Mouse (Mus musculus): ENCODE data around the gene Timm17b. TPM values are rescaled to one million over a fixed set of nuclear protein-coding genes. Genes with fewer than 3 reads are reported as not detected.

Timm17b gene
- polyA plus RNA-seq (2014; fragmentation: Illumina TruSeq; extraction: RNeasy Lipid Tissue Mini Kit (QIAGEN cat#74804); ENCODE audit: low read depth, low replicate concordance): 22.8 TPM

GRCm38 (mm10) chrX:7898880-7899874, at the start of gene Timm17b, which contains the start of gene Pqbp1:
Timm17b (plus strand) TSS chrX:7899357.
Pqbp1 (minus strand) TSS chrX:7899269.

DNA sequence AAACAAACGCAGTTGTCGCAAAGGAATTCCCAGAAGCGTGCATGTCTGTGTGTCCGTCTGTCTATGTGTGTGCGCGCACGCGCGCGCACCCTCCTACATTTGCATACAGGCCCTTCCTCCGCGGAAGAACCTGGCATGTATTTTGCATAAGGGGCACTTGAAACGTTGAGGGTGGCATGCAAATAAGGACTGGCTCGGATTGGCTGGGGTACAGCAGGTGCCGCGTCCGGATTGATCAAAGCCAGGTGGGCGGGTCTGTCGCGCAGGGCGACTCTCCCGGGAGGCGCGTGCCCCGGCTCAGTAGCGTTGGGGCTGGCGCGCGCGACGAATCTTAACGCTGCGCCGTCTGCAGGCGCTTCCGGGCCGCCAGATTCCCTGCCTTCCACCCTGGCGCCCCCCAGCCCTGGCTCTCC, 21.1 kb upstream of the Timm17b start, which contains the start of gene Pim2:
Pim2 (plus strand) TSS at position 256 of the 413 bp plus-strand sequence.

DNA sequence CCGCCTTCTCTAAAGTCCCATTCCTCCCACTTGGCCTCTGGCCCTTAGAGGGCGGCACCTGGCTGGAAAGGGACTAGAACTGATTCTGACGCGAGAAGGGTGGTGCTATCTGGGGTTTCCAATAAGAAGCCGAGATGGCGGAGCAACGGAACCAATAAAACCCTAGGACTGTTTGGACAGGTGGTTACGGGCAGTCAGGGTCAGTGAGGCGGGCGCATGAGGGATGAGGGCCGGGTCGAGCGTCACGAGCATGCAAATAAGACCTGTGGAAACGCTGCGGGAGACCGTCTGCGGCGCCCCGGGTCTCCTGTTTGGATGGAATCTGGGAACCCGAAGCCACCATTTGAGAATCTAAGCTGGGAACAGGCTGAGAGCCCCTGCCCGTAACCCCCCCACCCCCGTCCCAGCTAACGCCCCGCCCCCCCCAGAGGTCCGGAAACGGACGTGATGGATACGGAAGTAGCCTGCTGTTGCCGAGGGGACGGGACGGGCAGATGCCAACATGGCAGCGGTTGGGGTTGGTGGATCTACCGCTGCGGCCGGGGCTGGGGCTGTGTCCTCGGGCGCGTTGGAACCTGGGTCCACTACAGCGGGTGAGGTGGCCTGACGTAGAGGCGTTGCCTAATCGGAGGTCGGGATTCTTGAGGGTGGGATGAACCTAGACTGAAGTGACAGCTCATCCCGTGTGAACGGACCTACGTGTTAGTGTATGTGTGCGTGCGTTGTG, 15.2 kb upstream of the Timm17b start, which contains the start of gene Slc35a2:
Slc35a2 (plus strand) TSS at position 188 of the 727 bp plus-strand sequence.

DNA sequence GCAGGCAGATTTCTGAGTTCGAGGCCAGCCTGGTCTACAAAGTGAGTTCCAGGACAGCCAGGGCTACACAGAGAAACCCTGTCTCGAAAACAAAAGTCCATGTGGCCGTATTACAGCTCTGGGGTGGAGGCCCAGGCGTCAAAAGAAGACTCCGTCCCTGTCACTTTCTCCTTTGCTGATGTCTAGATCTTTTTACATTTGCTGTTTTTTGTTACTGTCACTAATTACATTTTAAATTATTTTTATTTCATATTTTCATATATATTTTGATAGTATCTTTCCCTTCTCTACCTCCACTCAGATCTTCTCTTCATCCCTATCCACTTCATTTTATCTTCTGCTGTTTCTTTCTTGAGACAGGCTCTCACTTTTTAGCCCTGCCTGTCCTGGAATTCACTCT, 8.6 kb downstream of the Timm17b start, which contains the start of gene Gm10491:
Gm10491 (minus strand) TSS at position 101 of the 400 bp plus-strand sequence.

DNA sequence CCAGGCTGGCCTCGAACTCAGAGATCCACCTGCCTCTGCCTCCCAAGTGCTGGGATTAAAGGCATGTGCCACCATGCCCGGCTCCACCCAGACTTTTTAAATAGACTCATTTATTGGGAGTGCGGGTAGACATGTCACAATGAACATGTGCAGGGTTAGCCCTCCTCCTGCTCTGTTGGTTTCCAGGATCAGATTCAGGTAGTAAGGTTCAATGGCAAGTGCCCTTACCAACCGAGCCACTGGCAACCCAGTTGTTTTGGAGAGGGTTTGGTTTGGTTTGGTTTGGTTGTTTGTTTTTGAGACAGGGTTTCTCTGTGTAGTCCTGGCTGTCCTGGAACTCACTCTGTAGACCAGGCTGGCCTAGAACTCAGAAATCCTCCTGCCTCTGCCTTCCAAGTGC, 10.1 kb downstream of the Timm17b start, which contains the start of gene Gm10490:
Gm10490 (plus strand) TSS at position 301 of the 400 bp plus-strand sequence.

DNA sequence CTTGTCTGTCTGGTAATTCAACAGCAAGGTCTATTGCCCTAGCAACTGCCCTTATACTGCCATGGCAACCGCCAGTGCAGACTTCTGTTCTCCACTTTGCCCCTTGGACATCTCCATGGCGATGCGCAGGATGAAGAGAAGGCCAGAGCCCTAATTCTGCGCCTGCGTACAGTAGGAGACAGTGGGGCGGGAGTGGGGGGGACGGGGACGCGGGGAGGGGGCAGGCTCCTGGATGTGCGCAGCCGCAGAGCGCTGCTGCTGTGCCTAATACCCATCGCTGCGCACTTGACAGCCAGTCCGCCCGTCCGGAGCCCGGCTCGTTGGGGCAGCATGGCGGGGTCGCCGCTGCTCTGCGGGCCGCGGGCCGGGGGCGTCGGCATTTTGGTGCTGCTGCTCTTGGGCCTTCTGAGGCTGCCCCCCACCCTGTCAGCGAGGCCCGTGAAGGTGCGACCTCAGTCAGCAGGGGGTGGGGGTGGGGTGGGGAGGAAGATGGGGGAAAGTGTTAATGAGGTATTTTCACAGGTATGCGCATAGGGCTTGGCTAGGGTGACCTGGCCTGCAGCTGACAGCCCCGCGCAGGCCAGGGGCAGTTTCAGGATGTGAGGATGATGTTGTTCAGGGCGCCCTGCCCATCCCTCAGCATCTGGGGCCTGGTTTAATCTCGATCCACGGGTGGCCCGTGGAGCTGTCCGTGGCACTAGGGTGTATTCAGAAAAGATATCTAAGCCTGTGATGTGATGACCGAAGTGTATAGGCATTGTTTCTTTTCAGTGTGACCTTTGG, 20.6 kb downstream of the Timm17b start, which contains the start of gene Pcsk1n:
Pcsk1n (plus strand) TSS at position 222 of the 783 bp plus-strand sequence.

DNA sequence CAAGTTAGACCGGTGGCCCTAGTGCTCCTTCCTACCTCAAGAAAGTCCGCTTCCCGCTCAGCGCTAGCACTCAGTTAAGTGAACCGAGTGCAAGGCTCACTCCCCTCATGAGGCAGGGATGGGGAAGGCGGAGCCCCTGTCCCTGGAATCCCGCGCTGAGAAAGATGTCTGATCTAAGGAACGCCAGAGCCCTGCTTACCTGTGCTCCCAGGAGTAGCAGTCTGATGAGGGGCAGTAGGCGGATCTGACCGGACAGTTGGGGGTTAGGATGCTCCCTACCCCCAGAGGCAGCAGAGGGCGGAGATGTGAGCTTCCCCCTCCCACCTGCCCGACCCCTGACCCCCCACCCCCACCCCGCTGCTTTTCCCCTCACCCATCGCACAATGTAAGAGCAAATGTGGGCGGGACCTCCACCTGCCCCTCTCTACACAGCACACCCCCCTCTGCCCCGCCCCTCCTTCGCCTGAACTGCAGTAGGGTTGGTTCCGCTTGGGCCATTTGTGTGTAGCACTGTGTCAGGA, 29.2 kb downstream of the Timm17b start, which contains the start of gene Eras:
Eras (minus strand) TSS at position 338 of the 521 bp plus-strand sequence.

DNA sequence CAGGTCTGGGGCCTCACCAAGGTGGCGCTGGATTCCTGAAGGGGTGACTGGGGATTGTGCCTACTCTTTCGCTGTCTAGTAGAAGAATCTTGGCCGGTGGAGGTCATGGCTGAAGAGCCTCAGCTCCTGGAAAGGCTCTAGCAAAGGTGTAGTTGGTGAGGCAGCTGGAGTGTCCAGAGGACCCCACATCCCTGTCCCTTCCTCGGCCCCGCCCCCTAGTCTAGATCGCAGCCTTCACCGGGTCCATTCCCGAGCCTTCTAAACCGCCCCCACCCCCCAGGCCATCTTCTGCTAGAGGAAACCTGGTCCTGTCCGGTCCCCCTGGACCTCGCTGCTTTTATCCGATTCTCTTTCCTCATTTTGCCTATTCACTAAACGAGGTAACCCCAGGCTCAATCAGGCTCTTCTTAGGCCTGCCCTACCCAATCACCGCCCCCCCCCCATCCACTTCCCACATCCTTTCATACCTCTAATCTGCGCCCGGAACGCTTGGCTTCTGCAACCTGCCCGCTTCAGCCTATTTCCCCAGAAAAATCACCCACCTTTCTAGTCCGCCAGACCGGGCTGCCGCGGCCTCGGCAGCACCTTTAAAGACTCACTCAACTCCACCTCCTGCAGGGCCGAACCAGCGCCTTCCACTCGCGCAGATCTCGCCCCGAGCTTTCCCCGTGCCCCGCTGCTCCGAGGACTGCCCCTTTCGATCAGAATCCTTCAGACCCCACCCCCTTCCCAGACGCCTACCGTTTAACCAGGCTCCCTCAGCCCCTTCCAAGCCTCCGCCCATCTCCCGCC, 48.1 kb downstream of the Timm17b start, which contains the start of gene Hdac6:
Hdac6 (minus strand) TSS at position 782 of the 792 bp plus-strand sequence.

Other genes starting within 250 kb of the Timm17b start
- gene Prickle3, start 242.1 kb upstream of the Timm17b start, polyA plus RNA-seq (2014; fragmentation: Illumina TruSeq; extraction: RNeasy Lipid Tissue Mini Kit (QIAGEN cat#74804); ENCODE audit: low read depth, low replicate concordance): 21.7 TPM
- gene Plp2, start 228.0 kb upstream of the Timm17b start, polyA plus RNA-seq (2014; fragmentation: Illumina TruSeq; extraction: RNeasy Lipid Tissue Mini Kit (QIAGEN cat#74804); ENCODE audit: low read depth, low replicate concordance): 66.5 TPM
- gene Magix, start 218.1 kb upstream of the Timm17b start, polyA plus RNA-seq (2014; fragmentation: Illumina TruSeq; extraction: RNeasy Lipid Tissue Mini Kit (QIAGEN cat#74804); ENCODE audit: low read depth, low replicate concordance): 32.0 TPM
- 24.2 TPM for gene Gpkow, start 202.2 kb upstream of the Timm17b start, polyA plus RNA-seq (2014; fragmentation: Illumina TruSeq; extraction: RNeasy Lipid Tissue Mini Kit (QIAGEN cat#74804); ENCODE audit: low read depth, low replicate concordance)
- gene Wdr45, start 185.0 kb upstream of the Timm17b start, polyA plus RNA-seq (2014; fragmentation: Illumina TruSeq; extraction: RNeasy Lipid Tissue Mini Kit (QIAGEN cat#74804); ENCODE audit: low read depth, low replicate concordance): 54.2 TPM
- not detected for gene Gm45208, start 177.1 kb upstream of the Timm17b start, polyA plus RNA-seq (2014; fragmentation: Illumina TruSeq; extraction: RNeasy Lipid Tissue Mini Kit (QIAGEN cat#74804); ENCODE audit: low read depth, low replicate concordance)
- 8.6 TPM for gene Praf2, start 170.9 kb upstream of the Timm17b start, polyA plus RNA-seq (2014; fragmentation: Illumina TruSeq; extraction: RNeasy Lipid Tissue Mini Kit (QIAGEN cat#74804); ENCODE audit: low read depth, low replicate concordance)
- 0.60 TPM for gene Ccdc120, start 148.5 kb upstream of the Timm17b start, polyA plus RNA-seq (2014; fragmentation: Illumina TruSeq; extraction: RNeasy Lipid Tissue Mini Kit (QIAGEN cat#74804); ENCODE audit: low read depth, low replicate concordance)
- gene Tfe3, start 136.8 kb upstream of the Timm17b start, polyA plus RNA-seq (2014; fragmentation: Illumina TruSeq; extraction: RNeasy Lipid Tissue Mini Kit (QIAGEN cat#74804); ENCODE audit: low read depth, low replicate concordance): 13.1 TPM
- gene Gripap1, start 109.6 kb upstream of the Timm17b start, polyA plus RNA-seq (2014; fragmentation: Illumina TruSeq; extraction: RNeasy Lipid Tissue Mini Kit (QIAGEN cat#74804); ENCODE audit: low read depth, low replicate concordance): 40.7 TPM
- 0.71 TPM for gene Kcnd1, start 77.1 kb upstream of the Timm17b start, polyA plus RNA-seq (2014; fragmentation: Illumina TruSeq; extraction: RNeasy Lipid Tissue Mini Kit (QIAGEN cat#74804); ENCODE audit: low read depth, low replicate concordance)
- gene Otud5, start 58.0 kb upstream of the Timm17b start, polyA plus RNA-seq (2014; fragmentation: Illumina TruSeq; extraction: RNeasy Lipid Tissue Mini Kit (QIAGEN cat#74804); ENCODE audit: low read depth, low replicate concordance): 30.2 TPM
- 3.6 TPM for gene Pim2, start 21.1 kb upstream of the Timm17b start, polyA plus RNA-seq (2014; fragmentation: Illumina TruSeq; extraction: RNeasy Lipid Tissue Mini Kit (QIAGEN cat#74804); ENCODE audit: low read depth, low replicate concordance)
- 21.7 TPM for gene Slc35a2, start 15.3 kb upstream of the Timm17b start, polyA plus RNA-seq (2014; fragmentation: Illumina TruSeq; extraction: RNeasy Lipid Tissue Mini Kit (QIAGEN cat#74804); ENCODE audit: low read depth, low replicate concordance)
- gene Pqbp1, start 88 bp upstream of the Timm17b start, polyA plus RNA-seq (2014; fragmentation: Illumina TruSeq; extraction: RNeasy Lipid Tissue Mini Kit (QIAGEN cat#74804); ENCODE audit: low read depth, low replicate concordance): 41.7 TPM
- not detected for gene Gm10491, start 8.5 kb downstream of the Timm17b start, polyA plus RNA-seq (2014; fragmentation: Illumina TruSeq; extraction: RNeasy Lipid Tissue Mini Kit (QIAGEN cat#74804); ENCODE audit: low read depth, low replicate concordance)
- gene Gm10490, start 10.2 kb downstream of the Timm17b start, polyA plus RNA-seq (2014; fragmentation: Illumina TruSeq; extraction: RNeasy Lipid Tissue Mini Kit (QIAGEN cat#74804); ENCODE audit: low read depth, low replicate concordance): not detected
- not detected for gene Pcsk1n, start 20.5 kb downstream of the Timm17b start, polyA plus RNA-seq (2014; fragmentation: Illumina TruSeq; extraction: RNeasy Lipid Tissue Mini Kit (QIAGEN cat#74804); ENCODE audit: low read depth, low replicate concordance)
- gene Eras, start 29.2 kb downstream of the Timm17b start, polyA plus RNA-seq (2014; fragmentation: Illumina TruSeq; extraction: RNeasy Lipid Tissue Mini Kit (QIAGEN cat#74804); ENCODE audit: low read depth, low replicate concordance): not detected
- gene Hdac6, start 48.5 kb downstream of the Timm17b start, polyA plus RNA-seq (2014; fragmentation: Illumina TruSeq; extraction: RNeasy Lipid Tissue Mini Kit (QIAGEN cat#74804); ENCODE audit: low read depth, low replicate concordance): 12.4 TPM
- gene Gata1, start 78.7 kb downstream of the Timm17b start, polyA plus RNA-seq (2014; fragmentation: Illumina TruSeq; extraction: RNeasy Lipid Tissue Mini Kit (QIAGEN cat#74804); ENCODE audit: low read depth, low replicate concordance): not detected
- not detected for gene Glod5, start 119.1 kb downstream of the Timm17b start, polyA plus RNA-seq (2014; fragmentation: Illumina TruSeq; extraction: RNeasy Lipid Tissue Mini Kit (QIAGEN cat#74804); ENCODE audit: low read depth, low replicate concordance)
- gene Suv39h1, start 175.4 kb downstream of the Timm17b start, polyA plus RNA-seq (2014; fragmentation: Illumina TruSeq; extraction: RNeasy Lipid Tissue Mini Kit (QIAGEN cat#74804); ENCODE audit: low read depth, low replicate concordance): 4.6 TPM
- 1.2 TPM for gene Was, start 191.1 kb downstream of the Timm17b start, polyA plus RNA-seq (2014; fragmentation: Illumina TruSeq; extraction: RNeasy Lipid Tissue Mini Kit (QIAGEN cat#74804); ENCODE audit: low read depth, low replicate concordance)
- 40.6 TPM for gene Wdr13, start 233.5 kb downstream of the Timm17b start, polyA plus RNA-seq (2014; fragmentation: Illumina TruSeq; extraction: RNeasy Lipid Tissue Mini Kit (QIAGEN cat#74804); ENCODE audit: low read depth, low replicate concordance)
- gene Rbm3, start 246.5 kb downstream of the Timm17b start, polyA plus RNA-seq (2014; fragmentation: Illumina TruSeq; extraction: RNeasy Lipid Tissue Mini Kit (QIAGEN cat#74804); ENCODE audit: low read depth, low replicate concordance): 112 TPM